Mouse (Mus musculus) liver, adult 2 months (tissue): ENCODE results near the gene Atp5d.

Source experiments
- CTCF ChIP-seq: fragments of 200-500 bp; IDR thresholded peaks from 2 replicates; pipeline ENCODE4 v1.5.1; 2011; ENCODE audit warnings: low read depth, low read length, control low read depth
- POLR2A ChIP-seq: fragments of 200-500 bp; IDR thresholded peaks from 2 replicates; pipeline ENCODE4 v1.6.1; 2011; ENCODE audit warnings: low read length, control low read depth; ENCODE audit not compliant: insufficient read depth; ENCODE audit errors: extremely low read depth

DNA sequence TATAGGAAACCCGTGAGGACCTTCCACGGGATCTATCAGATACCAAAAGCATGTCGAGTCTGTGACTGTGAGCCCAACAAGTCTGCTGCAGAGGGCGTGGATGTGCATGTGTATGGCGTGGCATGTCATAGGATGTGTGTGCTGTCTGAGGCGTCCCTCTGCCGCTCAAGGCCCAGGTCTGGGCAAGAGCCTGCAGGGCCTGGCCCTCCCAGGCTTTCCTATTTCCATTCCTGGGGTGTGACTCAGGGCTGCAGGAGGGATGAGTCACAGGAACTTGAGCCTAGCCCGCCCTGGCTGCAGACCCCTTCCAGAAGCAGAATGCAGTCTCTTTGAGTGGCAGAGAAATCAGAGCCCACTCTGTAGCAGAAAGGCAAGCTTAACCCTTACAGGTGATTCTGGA is 25.3 kb downstream of the Atp5d start:
- TF ChIP-seq CTCF (no peak), POLR2A (no peak)
